Mouse (Mus musculus) hindbrain, postnatal 0 days (tissue): ENCODE measurements around the gene Slc29a3. TPM values are rescaled to one million over a fixed set of nuclear protein-coding genes. Genes with fewer than 3 reads are reported as not detected.

ENCODE experiments used
- ATAC-seq: fragments of 200-750 bp; cut with Nextera tagmentation; 2 replicates; pipeline ENCODE4 v1.8.0; 2017; ENCODE audit warnings: mild to moderate bottlenecking, moderate TSS enrichment, moderate library complexity
- DNase-seq: peaks from one replicate; pipeline ENCODE4 v3.0.0-alpha.2; 2015; ENCODE audit warnings: low spot score
- H3K27ac ChIP-seq: fragments of 300-500 bp; sonication (generic); 2 replicates; pipeline ENCODE4 v1.5.1; 2014; ENCODE audit warnings: mild to moderate bottlenecking
- H3K27me3 ChIP-seq: fragments of 300-500 bp; sonication (generic); 2 replicates; pipeline ENCODE4 v1.6.1; 2014; ENCODE audit warnings: low read length, mixed read lengths; ENCODE audit not compliant: insufficient read depth
- H3K36me3 ChIP-seq: fragments of 300-500 bp; sonication (generic); 2 replicates; pipeline ENCODE4 v1.6.1; 2014; ENCODE audit warnings: low read length, mixed read lengths; ENCODE audit not compliant: insufficient read depth
- H3K4me1 ChIP-seq: fragments of 300-500 bp; sonication (generic); 2 replicates; pipeline ENCODE4 v1.6.1; 2014; ENCODE audit warnings: antibody characterized with exemption, low read length, mixed read lengths; ENCODE audit not compliant: insufficient read depth
- H3K4me2 ChIP-seq: fragments of 300-500 bp; sonication (generic); 2 replicates; pipeline ENCODE4 v1.6.1; 2014; ENCODE audit warnings: low read depth, mild to moderate bottlenecking, low read length, moderate library complexity, mixed read lengths
- H3K4me3 ChIP-seq: fragments of 300-500 bp; sonication (generic); 2 replicates; pipeline ENCODE4 v1.5.1; 2014; ENCODE audit warnings: low read length
- H3K9ac ChIP-seq: fragments of 300-500 bp; sonication (generic); replicated peaks from 2 replicates; pipeline ENCODE4 v1.6.1; 2014; ENCODE audit warnings: mild to moderate bottlenecking, low read length, moderate library complexity, mixed read lengths
- H3K9me3 ChIP-seq: fragments of 300-500 bp; sonication (generic); 2 replicates; pipeline ENCODE4 v1.6.1; 2016; ENCODE audit warnings: low read length, mixed read lengths
- CTCF ChIP-seq: IDR thresholded peaks from 2 replicates; pipeline ENCODE4 v1.5.1; 2016; ENCODE audit warnings: antibody characterized with exemption, control low read depth, low read depth
- WGBS: fragments of 180-500 bp; shearing (Covaris S2); extraction: QIAGEN DNeasy Blood & Tissue Kit; methylation state at CpG from one replicate; pipeline ENCODE4 v1.1.7; 2014; 5-methylcytosine and 5-hydroxymethylcytosine counted together
- polyA plus RNA-seq: library from polyadenylated mRNA; unstranded; fragments of >200 nt; fragmentation: Nextera tagmentation; extraction: Ambion mirVana; gene quantifications from 2 replicates; pipeline ENCODE4 v1.2.1, GENCODE M21; 2015
- total RNA-seq: library from RNA; depleted of rRNA; stranded (reverse); fragments of >200 nt; gene quantifications from 2 replicates; pipeline ENCODE4 v1.2.3, GENCODE M21; 2014

Gene Slc29a3
- total and polyA plus RNA-seq, 2 experiments from 2014 or later: 9.1 to 10.0 TPM

GRCm38 (mm10) chr10:60787303-60788074, 34.9 kb upstream of the Slc29a3 start:
- no peaks in the 10 kb centered on the region for H3K36me3 ChIP-seq
- peaks cover 4% of the 10 kb centered on the region; the same call in 1 of the 2 replicates for H3K27me3 ChIP-seq
- H3K9ac ChIP-seq: no peak overlapping the region
- no peak for TF ChIP-seq CTCF
- no peak overlapping the region for H3K4me2 ChIP-seq
- DNase-seq: peak; percentile 36
- WGBS: 36% methylated on average over 16 of the region's 16 CpGs
- H3K4me3 ChIP-seq: no peak overlapping the region
- peaks cover 3% of the 10 kb centered on the region; the same call in 1 of the 2 replicates for H3K4me1 ChIP-seq
- ATAC-seq: peak; percentile 48; the same call in 1 of the 2 replicates
- H3K27ac ChIP-seq: no peak overlapping the region
- no peaks in the 10 kb centered on the region for H3K9me3 ChIP-seq

DNA sequence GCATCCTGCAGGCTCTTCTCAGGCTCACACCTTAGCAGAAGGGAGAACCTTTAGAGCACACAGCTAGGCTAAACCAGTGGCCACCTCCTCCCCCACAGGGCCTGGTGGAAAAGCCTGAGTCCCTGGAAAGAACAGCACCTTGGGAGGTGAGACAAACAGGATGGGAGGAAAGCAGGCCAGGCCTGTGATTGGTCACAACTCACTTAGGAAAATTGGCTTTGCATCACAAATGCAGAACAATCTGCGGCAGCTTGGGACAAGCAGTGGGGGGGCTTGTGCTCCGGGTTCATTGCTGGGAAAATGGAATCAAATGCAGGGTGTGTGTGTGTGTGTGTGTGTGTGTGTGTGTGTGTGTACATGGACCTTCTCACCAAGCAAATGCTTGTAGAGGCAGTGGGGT, 31.0 kb upstream of the Slc29a3 start:
- TF ChIP-seq CTCF: no peak
- H3K4me3 ChIP-seq: no peak overlapping the region
- H3K4me2 ChIP-seq: no peak overlapping the region
- H3K27me3 ChIP-seq: no peaks in the 10 kb centered on the region; the same call in 1 of the 2 replicates
- H3K36me3 ChIP-seq: no peaks in the 10 kb centered on the region
- 18% methylated on average over 2 of the region's 2 CpGs for WGBS
- no peak overlapping the region for H3K27ac ChIP-seq
- ATAC-seq (no peak), DNase-seq (no peak)
- H3K4me1 ChIP-seq: peaks cover 3% of the 10 kb centered on the region; the same call in 1 of the 2 replicates
- no peaks in the 10 kb centered on the region for H3K9me3 ChIP-seq
- H3K9ac ChIP-seq: no peak overlapping the region

DNA sequence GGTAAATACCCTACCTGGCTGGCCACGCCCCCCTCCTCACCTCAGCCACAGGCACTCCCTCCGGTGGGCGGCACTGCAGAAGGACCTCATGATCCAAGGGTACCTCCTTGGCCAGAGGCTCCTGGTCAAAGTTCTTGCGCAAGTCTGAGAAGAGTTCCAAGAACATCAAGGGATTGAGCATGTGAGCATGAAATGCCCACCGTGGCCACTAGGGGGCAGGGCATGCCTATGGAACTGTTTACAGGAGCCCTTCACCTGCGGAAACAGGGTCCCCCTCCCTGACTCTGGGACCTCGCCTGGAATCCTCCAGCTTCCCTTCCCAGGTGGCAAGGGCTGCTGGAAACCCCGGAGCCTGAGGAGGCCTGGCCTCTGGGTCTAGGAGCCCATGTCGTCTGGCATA, 27.0 kb upstream of the Slc29a3 start:
- ATAC-seq: peak; percentile 59
- H3K4me1 ChIP-seq: no peaks in the 10 kb centered on the region
- no peaks in the 10 kb centered on the region for H3K9me3 ChIP-seq
- peak; percentile 97 for TF ChIP-seq CTCF
- no peaks in the 10 kb centered on the region; the same call in 1 of the 2 replicates for H3K27me3 ChIP-seq
- no peak overlapping the region for H3K4me3 ChIP-seq
- no peak overlapping the region for H3K27ac ChIP-seq
- no peaks in the 10 kb centered on the region for H3K36me3 ChIP-seq
- peak overlapping the region; percentile 36 for H3K4me2 ChIP-seq
- H3K9ac ChIP-seq: no peak overlapping the region
- 4% methylated on average over 9 of the region's 9 CpGs for WGBS
- DNase-seq: peak; percentile 90

DNA sequence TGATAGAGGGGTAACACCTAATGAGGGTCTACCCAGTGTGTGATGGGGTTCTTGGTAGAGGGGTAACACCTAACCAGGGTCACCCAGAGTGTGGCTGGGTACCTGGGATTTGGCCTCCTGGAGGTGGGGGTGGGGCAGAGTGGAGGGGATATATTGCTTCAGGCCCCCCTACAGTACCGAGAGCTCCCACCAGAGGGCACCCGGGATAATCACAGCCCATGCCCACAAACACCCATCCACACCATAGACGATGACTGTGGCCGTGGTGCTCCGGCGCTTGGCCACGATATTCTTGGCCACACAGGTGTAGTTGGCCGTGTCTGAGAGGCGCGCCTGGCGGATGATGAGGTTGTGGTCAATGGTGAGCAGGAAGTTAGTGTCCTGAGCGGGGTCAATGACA, 25.9 kb upstream of the Slc29a3 start:
- Histone ChIP-seq H3K4me2 (no peak overlapping the region), H3K36me3 (no peaks in the 10 kb centered on the region), H3K27me3 (no peaks in the 10 kb centered on the region; the same call in 1 of the 2 replicates), H3K4me3 (no peak overlapping the region), H3K9ac (no peak overlapping the region), H3K4me1 (no peaks in the 10 kb centered on the region), H3K9me3 (no peaks in the 10 kb centered on the region), H3K27ac (no peak overlapping the region)
- ATAC-seq: peak; percentile 44
- DNase-seq: peak; percentile 70
- WGBS: 67% methylated on average over 12 of the region's 12 CpGs
- peak; percentile 87 for TF ChIP-seq CTCF

- WGBS: 80% methylated on average over 6 of the region's 6 CpGs
- peak; percentile 68 for TF ChIP-seq CTCF
- Histone ChIP-seq H3K9ac (no peak overlapping the region), H3K4me3 (no peak overlapping the region), H3K27me3 (no peaks in the 10 kb centered on the region; the same call in 1 of the 2 replicates), H3K36me3 (no peaks in the 10 kb centered on the region), H3K4me1 (no peaks in the 10 kb centered on the region), H3K9me3 (no peaks in the 10 kb centered on the region), H3K27ac (no peak overlapping the region), H3K4me2 (no peak overlapping the region)
- ATAC-seq (no peak), DNase-seq (peak; percentile 30)
Measured at GRCm38 (mm10) chr10:60775473-60775872, 22.9 kb upstream of the Slc29a3 start.

GRCm38 (mm10) chr10:60774616-60775015, 22.0 kb upstream of the Slc29a3 start:
- no peaks in the 10 kb centered on the region for H3K36me3 ChIP-seq
- H3K4me3 ChIP-seq: no peak overlapping the region
- WGBS: 95% methylated on average over 13 of the region's 13 CpGs
- H3K4me1 ChIP-seq: no peaks in the 10 kb centered on the region
- no peak for TF ChIP-seq CTCF
- H3K9me3 ChIP-seq: no peaks in the 10 kb centered on the region
- H3K27me3 ChIP-seq: no peaks in the 10 kb centered on the region
- no peak for DNase-seq
- ATAC-seq: no peak
- no peak overlapping the region for H3K27ac ChIP-seq
- no peak overlapping the region for H3K9ac ChIP-seq
- H3K4me2 ChIP-seq: no peak overlapping the region

DNA sequence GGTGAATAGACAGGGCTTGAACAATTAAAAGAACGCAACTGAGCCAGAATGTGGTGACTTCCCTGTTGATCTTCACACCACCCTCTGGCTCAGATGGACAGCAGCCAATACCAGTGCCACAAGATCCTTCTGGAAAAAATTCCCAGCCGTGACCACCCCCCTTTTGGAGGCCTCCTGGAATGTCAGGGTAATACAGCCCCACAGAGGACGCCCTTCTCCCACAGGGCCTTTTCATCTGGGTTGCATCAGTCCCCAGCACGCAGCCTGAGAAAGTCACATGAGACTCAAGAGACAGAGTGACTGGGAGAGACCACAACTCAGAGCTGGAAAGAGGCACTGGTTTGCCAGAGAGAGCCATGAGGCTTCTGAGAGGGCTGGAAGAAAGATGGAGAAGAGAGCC, 18.3 kb upstream of the Slc29a3 start:
- H3K27me3 ChIP-seq: no peaks in the 10 kb centered on the region
- no peaks in the 10 kb centered on the region for H3K4me1 ChIP-seq
- TF ChIP-seq CTCF: no peak
- 49% methylated on average over 4 of the region's 4 CpGs for WGBS
- no peak for ATAC-seq
- no peaks in the 10 kb centered on the region for H3K36me3 ChIP-seq
- no peaks in the 10 kb centered on the region for H3K9me3 ChIP-seq
- no peak overlapping the region for H3K9ac ChIP-seq
- H3K4me3 ChIP-seq: no peak overlapping the region
- H3K27ac ChIP-seq: no peak overlapping the region
- H3K4me2 ChIP-seq: no peak overlapping the region
- DNase-seq: no peak
